Mouse (Mus musculus) T-cell, adult 2 months (primary cell): ENCODE measurements around the gene Ldhc.
"Not testable (repeated sequence)": the region's sequence is repeated elsewhere in the genome, so short reads cannot be mapped to it uniquely, and the experiment has no call there.

Source experiments
- DNase-seq: peaks from one replicate; pipeline ENCODE4 v3.0.0; 2022; ENCODE audit warnings: low spot score

Ldhc gene

DNA sequence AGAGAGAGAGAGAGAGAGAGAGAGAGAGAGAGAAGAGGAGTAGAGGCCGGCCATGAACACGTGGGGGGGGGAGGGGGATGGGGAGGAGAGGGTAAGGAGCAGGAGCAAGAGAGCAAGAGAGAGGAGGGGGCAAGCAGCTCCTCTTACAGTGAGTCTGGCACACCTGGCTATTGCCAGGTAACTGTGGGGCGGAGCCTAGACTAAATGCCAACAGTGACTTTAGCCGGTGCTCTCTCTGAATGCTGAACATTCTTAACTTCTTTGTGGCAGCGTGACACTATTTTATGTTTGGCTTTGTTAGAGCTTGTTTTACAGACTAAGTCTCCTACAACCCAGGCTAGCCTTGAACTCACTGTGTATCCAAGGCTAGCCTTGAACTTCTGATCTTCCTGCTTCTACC, 18.7 kb upstream of the Ldhc start:
- DNase-seq, result no peak

- no peak for DNase-seq
Measured at GRCm38 (mm10) chr7:46843576-46843975, 17.4 kb upstream of the Ldhc start.

DNA sequence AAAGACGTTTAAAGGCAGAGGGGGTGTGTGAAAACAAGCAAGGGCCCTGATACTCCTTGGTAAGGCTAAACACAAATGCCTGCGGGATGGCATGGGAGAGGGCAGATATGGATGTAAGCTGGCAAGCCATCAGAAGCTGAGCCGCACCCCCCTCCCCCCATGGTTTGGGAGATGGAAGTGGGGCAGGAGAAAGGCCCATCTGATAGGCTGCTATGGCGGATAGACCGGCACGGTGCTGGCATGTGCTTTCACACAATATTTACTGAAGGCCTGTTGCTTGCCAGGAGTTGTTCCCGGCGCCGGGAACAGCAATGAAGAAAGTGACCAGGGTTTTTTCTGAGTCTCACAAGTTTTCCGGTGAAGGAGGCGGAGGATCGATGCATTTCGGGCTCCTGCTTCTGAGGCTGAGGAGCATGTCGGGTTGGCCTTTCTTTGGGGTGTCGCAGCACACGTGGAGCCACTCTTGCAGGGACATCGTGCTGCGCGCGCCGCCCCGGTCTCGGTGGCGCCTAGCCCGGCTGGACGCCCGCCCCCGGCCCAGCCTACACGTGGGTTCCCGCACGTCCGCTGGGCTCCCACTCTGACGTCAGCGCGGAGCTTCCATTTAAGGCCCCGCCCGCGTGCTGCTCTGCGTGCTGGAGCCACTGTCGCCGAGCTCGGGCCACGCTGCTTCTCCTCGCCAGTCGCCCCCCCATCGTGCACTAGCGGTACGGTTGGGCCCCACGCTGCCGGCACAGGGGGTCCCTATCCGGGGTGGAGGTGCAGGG, 15.6 kb upstream of the Ldhc start:
- peak; percentile 88 for DNase-seq

DNA sequence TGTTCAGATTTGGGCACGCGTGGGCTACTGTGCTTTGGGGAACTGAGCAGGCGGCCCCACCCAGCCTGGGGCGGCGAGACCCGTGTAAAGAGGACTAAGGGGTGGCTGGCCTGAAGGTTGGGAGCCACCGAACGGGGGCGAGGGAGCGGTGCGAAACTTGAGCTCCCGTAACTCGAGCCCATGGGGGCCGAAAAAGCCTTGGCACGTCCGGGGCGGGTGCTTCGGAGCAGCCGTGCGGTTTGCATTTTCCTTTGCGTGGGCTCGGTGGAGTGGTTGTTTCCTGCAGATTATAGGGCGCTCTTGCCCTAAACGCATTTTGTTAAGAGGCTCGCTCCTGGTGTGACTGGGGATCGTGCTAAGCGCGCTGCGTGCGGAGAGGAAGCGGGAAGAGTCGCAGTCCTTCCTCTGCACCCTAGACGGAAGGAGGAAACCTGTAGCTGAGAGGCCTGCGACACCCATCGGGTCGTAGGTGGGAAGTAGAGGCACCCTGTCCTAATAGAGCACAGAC, 15.0 kb upstream of the Ldhc start:
- DNase-seq, result peak; percentile 59

GRCm38 (mm10) chr7:46846486-46847244, 14.3 kb upstream of the Ldhc start:
- peak; percentile 66 for DNase-seq

DNA sequence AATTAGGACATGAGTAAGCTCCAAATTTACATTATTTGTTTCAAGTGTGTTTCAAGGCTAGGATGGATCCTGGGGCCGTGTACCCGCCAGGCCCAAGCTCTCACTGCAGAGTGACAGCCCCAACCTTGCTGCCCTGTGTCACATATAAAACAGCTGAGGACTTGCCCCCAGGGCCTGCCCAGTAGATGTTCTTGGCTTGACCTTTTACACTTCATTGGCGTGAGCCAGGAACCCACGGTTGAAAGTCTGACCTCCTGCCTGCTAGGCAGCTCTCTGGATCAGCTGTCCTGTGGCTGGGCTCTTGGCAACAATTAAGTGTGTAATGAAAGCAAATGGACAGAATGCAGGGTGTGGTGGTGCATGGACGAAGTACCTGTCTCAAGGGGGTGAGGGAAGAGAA, 11.7 kb upstream of the Ldhc start:
- DNase-seq, result no peak

DNA sequence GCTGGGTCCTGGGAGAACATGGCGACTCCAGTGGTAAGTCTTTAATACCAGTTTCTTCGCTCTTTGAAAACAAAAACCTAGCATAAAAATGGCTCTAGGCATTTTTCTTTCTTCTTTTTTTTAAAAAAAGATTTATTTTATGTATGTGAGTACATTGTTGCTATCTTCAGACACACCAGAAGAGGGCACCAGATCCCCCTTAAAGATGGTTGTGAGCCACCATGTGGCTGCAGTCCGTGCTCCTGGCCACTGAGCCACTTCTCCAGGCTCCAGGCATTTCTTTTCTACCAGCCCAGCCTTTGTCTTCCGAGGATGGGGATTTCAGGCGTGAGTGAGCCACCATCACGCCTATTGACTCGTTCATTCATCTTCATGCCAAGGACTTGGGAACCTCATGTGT, 10.0 kb upstream of the Ldhc start:
- DNase-seq, result no peak

- no peak for DNase-seq
Measured at GRCm38 (mm10) chr7:46852666-46853065, 8.3 kb upstream of the Ldhc start.

DNA sequence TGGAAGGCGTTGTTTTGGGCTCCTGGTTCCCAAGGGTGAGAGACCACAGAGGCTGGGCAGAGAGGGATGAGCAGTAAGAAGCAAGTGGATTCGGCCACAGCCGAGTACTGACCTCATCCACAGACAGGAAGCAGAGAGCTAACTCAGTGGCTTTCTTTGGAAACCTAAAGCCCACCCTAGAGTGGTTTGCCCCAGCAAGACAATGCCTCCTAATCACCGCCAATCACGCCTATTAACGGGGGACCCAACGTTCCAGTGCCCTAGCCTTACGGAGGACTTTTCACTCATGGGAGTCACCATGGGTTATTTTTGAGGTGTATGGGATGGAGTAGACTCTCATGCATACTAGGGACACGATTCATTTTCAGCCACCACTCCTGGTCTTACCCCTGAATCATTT, 7.6 kb upstream of the Ldhc start:
- no peak for DNase-seq

- DNase-seq, result no peak
Measured at GRCm38 (mm10) chr7:46855866-46856560, 5.0 kb upstream of the Ldhc start.

DNA sequence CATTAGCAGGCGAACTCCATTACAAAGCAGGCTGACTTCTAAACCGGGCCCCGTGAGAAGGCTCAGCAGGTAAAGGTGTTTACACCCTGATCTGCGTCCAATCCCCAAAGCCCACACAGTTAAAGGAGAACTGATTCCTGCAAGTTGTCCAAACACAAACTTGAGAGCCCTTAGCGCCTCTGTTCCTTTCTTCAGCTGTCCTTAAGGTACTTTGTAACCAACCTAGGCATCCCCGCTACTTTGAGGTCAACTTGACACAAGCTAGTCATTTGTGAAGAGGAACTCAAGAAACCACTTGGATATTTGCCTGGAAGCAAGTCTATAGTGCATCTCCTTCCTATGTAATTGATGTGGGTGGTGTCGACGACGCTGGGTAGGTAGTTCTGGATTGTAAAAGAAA, 3.6 kb upstream of the Ldhc start:
- DNase-seq, result no peak

DNA sequence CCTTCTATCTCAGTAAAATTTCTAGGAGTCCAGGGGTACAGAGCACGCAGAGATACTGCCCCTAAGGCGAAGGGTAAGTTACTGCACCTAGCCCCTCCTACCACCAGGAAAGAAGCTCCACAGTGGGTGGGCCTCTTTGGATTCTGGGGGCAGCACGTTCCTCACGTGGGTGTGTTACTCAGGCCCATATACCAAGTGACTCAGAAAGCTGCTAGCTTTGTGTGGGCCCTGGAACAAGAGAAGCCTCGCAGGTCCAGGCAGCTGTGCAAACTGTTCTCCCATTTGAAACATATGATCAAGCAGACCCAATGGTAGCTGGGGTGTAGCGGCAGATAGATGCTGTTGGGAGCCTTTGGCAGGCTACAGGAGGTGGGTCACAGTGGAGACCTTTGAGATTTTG, 2.0 kb upstream of the Ldhc start:
- no peak for DNase-seq

DNA sequence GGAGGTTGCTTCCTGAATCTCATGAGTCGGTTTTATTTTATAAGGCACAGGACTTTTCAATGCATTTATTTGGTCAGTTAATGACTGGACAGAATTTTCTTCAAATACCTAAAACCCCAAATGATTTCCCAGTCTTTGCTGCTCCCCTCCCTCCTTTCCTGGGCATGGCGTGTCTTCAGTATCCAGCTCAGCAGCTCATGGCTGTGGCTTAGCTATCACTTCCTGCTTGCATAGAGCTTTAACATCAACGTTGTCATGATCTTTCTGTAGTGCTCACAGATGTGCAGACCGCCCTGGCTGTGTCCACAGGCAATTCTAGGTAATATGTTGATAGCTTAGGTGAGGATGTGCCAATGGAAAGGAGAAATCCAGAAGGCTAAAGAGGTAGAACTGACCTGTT, 11.0 kb downstream of the Ldhc start:
- no peak for DNase-seq

- DNase-seq, result no peak
Measured at GRCm38 (mm10) chr7:46876841-46877240, 15.8 kb downstream of the Ldhc start.

DNA sequence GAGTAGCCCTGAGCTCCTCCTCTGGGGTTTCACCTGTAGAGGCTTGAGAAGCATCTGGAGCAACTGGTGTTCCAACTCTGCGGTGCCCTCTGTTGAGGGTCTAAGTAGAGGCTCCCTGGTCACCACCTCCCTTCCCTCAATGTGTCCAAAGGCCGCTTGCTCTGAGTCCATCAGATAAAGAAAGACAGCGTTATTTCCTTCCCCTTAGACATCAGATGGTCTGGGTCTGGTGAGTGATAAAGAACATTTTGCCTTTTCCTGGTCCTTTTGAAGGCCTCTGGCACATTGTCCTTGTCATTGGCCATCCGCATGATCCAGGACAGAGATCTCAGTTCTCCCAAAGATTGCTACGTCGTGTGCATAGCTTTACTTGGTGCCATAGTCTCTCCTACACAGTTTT, 16.3 kb downstream of the Ldhc start:
- no peak for DNase-seq

DNA sequence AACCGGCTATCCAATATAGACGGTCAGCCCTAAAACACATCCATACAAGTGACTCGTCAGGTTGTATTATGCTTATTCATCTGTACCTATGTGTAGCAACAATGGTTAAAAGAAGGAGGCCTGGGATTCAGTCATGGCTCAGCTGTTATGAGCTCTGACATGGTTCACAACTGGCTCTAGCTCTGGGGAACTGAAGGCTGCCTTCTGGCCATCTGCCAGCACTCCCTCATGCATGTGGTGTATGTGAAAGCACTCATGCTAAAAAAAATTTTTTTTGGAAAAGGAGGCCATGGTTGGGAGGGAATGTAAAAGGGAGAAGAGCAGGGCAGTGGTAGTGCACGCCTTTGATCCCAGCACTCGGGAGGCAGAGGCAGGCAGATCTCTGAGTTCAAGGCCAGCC, 18.8 kb downstream of the Ldhc start:
- DNase-seq, result no peak

- no peak for DNase-seq
Measured at GRCm38 (mm10) chr7:46880992-46881391, 20.0 kb downstream of the Ldhc start.

- not testable (repeated sequence) for DNase-seq
Measured at GRCm38 (mm10) chr7:46881941-46882340, 20.9 kb downstream of the Ldhc start.

DNA sequence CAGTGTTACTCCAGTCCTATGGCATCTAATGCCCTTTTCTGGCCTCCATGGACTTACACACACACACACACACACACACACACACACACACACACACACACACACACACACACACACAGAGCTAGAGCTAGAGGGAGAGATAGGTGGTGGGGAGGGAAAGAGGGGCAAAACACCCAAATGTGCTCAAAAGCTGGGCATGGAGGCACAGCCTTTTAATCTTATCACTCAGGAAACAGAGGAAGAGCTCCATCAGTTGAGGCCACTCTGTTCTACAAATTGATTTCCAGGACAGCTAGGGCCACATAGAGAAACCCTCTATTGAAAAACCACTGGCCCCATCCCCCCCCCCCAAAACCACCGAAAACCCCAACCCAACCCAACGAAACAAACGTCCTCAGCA, 22.3 kb downstream of the Ldhc start:
- no peak for DNase-seq

GRCm38 (mm10) chr7:46895511-46895910, 34.5 kb downstream of the Ldhc start:
- DNase-seq, result no peak

- no peak for DNase-seq
Measured at GRCm38 (mm10) chr7:46899343-46899742, 38.3 kb downstream of the Ldhc start.

DNA sequence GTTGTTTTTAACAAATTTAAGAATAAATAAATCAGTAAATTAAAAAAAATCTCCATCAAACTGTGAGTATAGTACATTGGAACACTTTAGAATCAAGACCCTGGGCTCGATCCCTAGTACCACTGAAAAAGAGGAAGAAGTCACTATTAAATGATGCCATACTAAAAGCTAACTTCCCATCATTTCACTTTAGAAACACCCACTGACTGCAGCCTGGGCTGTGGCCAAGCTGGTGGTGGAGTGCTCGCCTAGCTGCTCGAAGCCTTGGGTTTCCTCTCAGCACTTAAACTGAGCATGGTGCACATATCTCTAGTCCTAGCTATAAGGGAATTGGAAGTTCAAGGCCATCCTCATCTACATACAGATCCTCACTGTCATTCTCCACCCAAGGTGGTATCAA, 50.2 kb downstream of the Ldhc start:
- DNase-seq, result no peak

- no peak for DNase-seq
Measured at GRCm38 (mm10) chr7:46916376-46916775, 55.4 kb downstream of the Ldhc start.
